Mouse (Mus musculus) spleen, adult 2 months (tissue): ENCODE results near the gene Gzmk.

Experiments
- CTCF ChIP-seq: fragments of 200-500 bp; IDR thresholded peaks from 2 replicates; pipeline ENCODE4 v1.5.1; 2011; ENCODE audit warnings: mild to moderate bottlenecking, inconsistent platforms; ENCODE audit not compliant: insufficient read depth, insufficient read length, insufficient replicate concordance; ENCODE audit errors: extremely low read depth
- POLR2A ChIP-seq: fragments of 200-500 bp; IDR thresholded peaks from 2 replicates; pipeline ENCODE4 v1.6.1; 2011; ENCODE audit warnings: low read depth, low read length, inconsistent platforms

DNA sequence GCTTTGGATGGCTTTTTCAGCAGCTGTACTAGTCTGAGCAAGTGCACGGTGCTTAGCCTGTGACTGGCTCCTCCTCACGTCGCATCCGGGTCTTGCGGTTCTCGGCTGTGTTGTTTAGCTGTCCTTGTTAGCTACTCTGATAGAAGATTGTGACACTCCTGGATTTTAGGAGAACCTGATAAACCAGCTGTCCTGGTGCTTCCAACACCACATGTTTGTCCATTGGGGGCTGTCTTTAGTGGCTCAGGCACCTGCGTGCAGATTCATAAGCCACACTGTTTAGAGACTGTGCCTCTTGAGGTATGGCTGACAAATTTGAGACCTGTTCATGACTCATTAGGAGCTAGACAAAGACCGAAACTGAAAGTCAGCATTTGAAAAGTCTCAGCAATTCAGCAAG is 42.4 kb downstream of the Gzmk start:
- TF ChIP-seq CTCF (no peak), POLR2A (no peak)
